Mouse (Mus musculus) hindbrain, embryonic 15.5 days (tissue): ENCODE measurements around the gene Kcnj13. TPM values are rescaled to one million over a fixed set of nuclear protein-coding genes. Genes with fewer than 3 reads are reported as not detected.

Experiments used
- ATAC-seq: fragments of 200-750 bp; cut with Nextera tagmentation; 2 replicates; pipeline ENCODE4 v1.8.0; 2017; ENCODE audit warnings: low read depth, moderate number of reproducible peaks, moderate TSS enrichment; ENCODE audit not compliant: low FRiP score
- H3K27ac ChIP-seq: fragments of 300-500 bp; sonication (generic); replicated peaks from 2 replicates; pipeline ENCODE4 v1.5.1; 2015; ENCODE audit warnings: mild to moderate bottlenecking, inconsistent platforms
- H3K27me3 ChIP-seq: fragments of 300-500 bp; sonication (generic); 2 replicates; pipeline ENCODE4 v1.6.1; 2015; ENCODE audit warnings: control low read depth, inconsistent platforms
- H3K36me3 ChIP-seq: fragments of 300-500 bp; sonication (generic); 2 replicates; pipeline ENCODE4 v1.6.1; 2015; ENCODE audit warnings: control low read depth, inconsistent platforms
- H3K4me1 ChIP-seq: fragments of 300-500 bp; sonication (generic); replicated peaks from 2 replicates; pipeline ENCODE4 v1.6.1; 2015; ENCODE audit warnings: control low read depth, inconsistent platforms
- H3K4me2 ChIP-seq: fragments of 300-500 bp; sonication (generic); 2 replicates; pipeline ENCODE4 v1.6.1; 2015; ENCODE audit warnings: moderate library complexity, mild to moderate bottlenecking, inconsistent platforms
- H3K4me3 ChIP-seq: fragments of 300-500 bp; sonication (generic); 2 replicates; pipeline ENCODE4 v1.5.1; 2015; ENCODE audit warnings: mild to moderate bottlenecking, inconsistent platforms
- H3K9ac ChIP-seq: fragments of 300-500 bp; sonication (generic); 2 replicates; pipeline ENCODE4 v1.6.1; 2015; ENCODE audit warnings: inconsistent platforms
- H3K9me3 ChIP-seq: fragments of 300-500 bp; sonication (generic); 2 replicates; pipeline ENCODE4 v1.6.1; 2016; ENCODE audit warnings: control low read depth, inconsistent platforms
- WGBS: fragments of 180-500 bp; shearing (Covaris S2); methylation state at CpG from one replicate; pipeline ENCODE4 v1.1.7; 2015; 5-methylcytosine and 5-hydroxymethylcytosine counted together
- polyA plus RNA-seq: library from polyadenylated mRNA; unstranded; fragments of >200 nt; fragmentation: Nextera tagmentation; extraction: Ambion mirVana; gene quantifications from 2 replicates; pipeline ENCODE4 v1.2.1, GENCODE M21; 2015

Gene Kcnj13
- polyA plus RNA-seq, result 16.0 and 17.9 TPM in 2 replicates

DNA sequence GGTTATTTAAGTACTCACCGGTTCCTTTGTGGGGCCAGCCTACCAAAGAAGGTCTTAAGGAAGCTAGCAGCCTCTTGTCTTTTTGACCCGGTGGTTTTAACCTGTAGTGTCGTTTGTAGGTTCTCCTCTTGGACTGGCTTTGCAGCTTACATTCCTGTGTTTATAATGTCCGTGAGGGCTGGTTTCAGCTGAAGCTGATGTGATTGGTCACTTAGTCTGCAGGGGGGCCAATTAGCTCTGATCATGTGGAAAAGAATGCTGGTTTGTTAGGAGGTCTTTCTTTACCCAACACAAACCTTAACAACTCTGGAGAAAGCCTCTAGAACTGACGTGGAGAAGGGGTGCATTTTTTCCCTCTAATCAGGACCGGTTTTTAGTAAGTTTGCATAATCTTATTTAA is at the start of gene Kcnj13:
Gene Kcnj13, minus strand, starts transcription at position 136 of the 400 bp plus-strand sequence.
- no peaks in the 10 kb centered on the region for H3K9me3 ChIP-seq
- no peak within 1 kb of the TSS for H3K4me3 ChIP-seq
- WGBS, result 49% methylated on average over 6 of the region's 6 CpGs
- H3K4me1 ChIP-seq, result no peaks in the 10 kb centered on the region
- H3K9ac ChIP-seq, result no peak within 1 kb of the TSS
- no peaks in the 10 kb centered on the region for H3K27me3 ChIP-seq
- no peak within 1 kb of the TSS for H3K4me2 ChIP-seq
- ATAC-seq, result no peak
- peaks cover 15% of the 10 kb centered on the region for H3K36me3 ChIP-seq
- no peak within 1 kb of the TSS for H3K27ac ChIP-seq

DNA sequence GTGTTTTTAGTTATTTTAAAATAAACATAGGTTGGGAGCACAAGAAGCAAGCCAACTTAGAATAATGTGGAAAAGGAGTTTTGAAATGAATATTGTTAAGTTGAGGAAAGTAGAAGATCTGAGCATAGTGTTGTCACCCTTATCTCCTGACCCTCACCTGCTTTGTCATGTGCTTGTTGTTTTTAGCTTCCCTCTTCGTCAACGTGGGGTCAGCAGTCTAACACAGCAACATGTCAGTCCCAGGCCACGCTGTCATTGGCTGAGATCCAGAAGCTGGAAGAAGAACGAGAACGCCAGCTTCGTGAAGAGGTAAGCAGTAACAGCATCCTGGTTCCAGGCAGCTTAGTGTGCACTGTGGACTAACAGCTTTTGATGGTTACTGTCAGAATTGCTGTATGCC is 42.1 kb upstream of the Kcnj13 start:
- Histone ChIP-seq H3K27me3 (no peaks in the 10 kb centered on the region), H3K9ac (no peak overlapping the region), H3K27ac (no peak overlapping the region), H3K4me2 (no peak overlapping the region), H3K9me3 (no peaks in the 10 kb centered on the region), H3K4me3 (no peak overlapping the region), H3K36me3 (peaks cover 64% of the 10 kb centered on the region), H3K4me1 (no peaks in the 10 kb centered on the region)
- 87% methylated on average over 6 of the region's 6 CpGs for WGBS
- ATAC-seq, result no peak

DNA sequence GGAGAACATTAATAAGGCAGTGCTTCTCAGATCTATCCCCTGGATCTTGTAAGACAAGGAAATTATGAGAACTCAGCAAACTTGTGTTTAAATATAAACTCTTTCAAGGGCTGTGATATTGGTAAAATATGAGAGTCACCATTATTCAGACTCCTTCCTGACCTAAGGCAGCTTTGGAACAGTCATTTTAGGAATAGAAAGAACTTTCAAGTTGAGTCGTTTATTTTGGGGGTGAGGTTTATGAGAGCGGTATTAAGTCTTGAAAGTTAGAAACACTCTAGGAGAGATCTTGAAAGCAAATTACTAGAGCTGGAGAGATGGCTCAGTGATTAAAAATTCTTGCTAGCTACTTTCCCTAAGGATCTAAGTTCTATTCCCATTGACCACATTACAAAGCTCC is 40.6 kb upstream of the Kcnj13 start:
- WGBS, result 93% methylated on average over 2 of the region's 2 CpGs
- no peak for ATAC-seq
- Histone ChIP-seq H3K4me2 (no peak overlapping the region), H3K4me1 (no peaks in the 10 kb centered on the region), H3K27ac (no peak overlapping the region), H3K4me3 (no peak overlapping the region), H3K36me3 (peaks cover 61% of the 10 kb centered on the region), H3K9ac (no peak overlapping the region), H3K27me3 (no peaks in the 10 kb centered on the region), H3K9me3 (no peaks in the 10 kb centered on the region)

DNA sequence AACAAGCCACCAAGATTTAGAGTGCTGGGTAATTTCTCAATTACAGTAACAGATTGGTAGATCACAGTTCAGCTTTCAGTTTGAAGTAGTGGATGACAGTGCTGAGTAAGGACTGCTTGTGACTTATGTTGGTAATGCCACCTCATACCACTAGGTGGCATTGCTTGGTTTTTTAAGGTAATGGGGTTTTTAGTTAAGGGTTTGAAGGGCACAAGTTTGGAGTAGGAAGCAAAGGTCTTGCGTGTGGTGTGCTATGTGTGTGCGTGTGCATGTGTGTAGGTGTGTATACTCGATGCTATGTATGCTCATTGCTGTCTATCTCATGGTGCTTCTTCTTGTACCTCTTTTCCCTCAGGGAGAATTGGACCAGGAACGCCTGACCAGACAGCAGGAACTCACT is 24.2 kb upstream of the Kcnj13 start:
- no peaks in the 10 kb centered on the region for H3K4me1 ChIP-seq
- peaks cover 49% of the 10 kb centered on the region for H3K36me3 ChIP-seq

DNA sequence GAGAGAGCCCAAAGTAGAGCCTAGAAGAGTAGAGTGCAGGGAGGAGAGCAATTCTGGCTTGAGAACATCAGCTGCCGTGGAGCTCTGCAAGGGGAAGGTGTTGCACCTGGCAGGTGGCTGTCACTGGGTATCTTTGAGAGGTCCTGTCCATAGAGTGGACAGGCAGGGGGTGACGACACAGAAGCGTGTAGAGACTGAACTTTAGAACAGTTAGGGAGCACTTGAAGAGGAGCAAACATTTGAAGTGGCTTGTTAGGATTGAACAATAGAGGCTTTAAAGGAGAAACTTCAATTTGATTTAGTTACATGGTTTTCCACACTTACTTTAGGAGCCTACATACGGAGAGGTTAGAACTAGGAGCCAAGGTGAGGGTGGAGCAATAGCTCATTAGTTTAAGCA is 14.9 kb upstream of the Kcnj13 start:
- Histone ChIP-seq H3K9me3 (no peaks in the 10 kb centered on the region), H3K36me3 (peaks cover 67% of the 10 kb centered on the region), H3K4me2 (no peak overlapping the region), H3K4me3 (no peak overlapping the region), H3K9ac (no peak overlapping the region), H3K27ac (no peak overlapping the region), H3K27me3 (no peaks in the 10 kb centered on the region), H3K4me1 (no peaks in the 10 kb centered on the region)
- WGBS, result 95% methylated on average over 4 of the region's 4 CpGs
- ATAC-seq, result no peak

More for the DNA sequence above, 24.2 kb upstream of the Kcnj13 start:
- H3K9ac ChIP-seq, result no peak overlapping the region
- ATAC-seq, result no peak
- H3K4me3 ChIP-seq, result no peak overlapping the region
- H3K27me3 ChIP-seq, result no peaks in the 10 kb centered on the region
- no peak overlapping the region for H3K4me2 ChIP-seq
- H3K27ac ChIP-seq, result no peak overlapping the region
- WGBS, result 94% methylated on average over 4 of the region's 4 CpGs
- no peaks in the 10 kb centered on the region for H3K9me3 ChIP-seq

DNA sequence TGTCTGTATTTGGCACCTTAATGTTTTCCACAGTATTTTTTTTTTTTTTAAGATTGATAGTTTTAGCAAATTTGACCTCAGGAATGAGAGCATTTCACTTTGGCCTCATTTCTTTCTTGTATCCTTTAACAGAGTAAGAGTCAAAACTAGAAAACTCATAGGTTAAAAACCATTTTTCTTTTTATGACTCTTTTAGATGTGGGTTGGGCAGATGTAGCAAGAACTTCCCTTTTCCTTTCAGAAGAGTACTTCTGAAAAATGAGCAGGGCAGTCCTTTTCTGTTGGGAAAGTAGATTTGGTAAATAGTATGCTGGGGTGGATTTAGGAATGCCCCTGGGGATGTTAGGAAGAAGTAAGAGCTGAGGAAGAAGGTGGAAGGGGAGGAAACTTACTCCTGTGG is 11.5 kb upstream of the Kcnj13 start:
- no peak for ATAC-seq
- Histone ChIP-seq H3K9ac (no peak overlapping the region), H3K4me2 (no peak overlapping the region), H3K9me3 (no peaks in the 10 kb centered on the region), H3K4me3 (no peak overlapping the region), H3K27me3 (no peaks in the 10 kb centered on the region), H3K27ac (no peak overlapping the region), H3K36me3 (peaks cover 52% of the 10 kb centered on the region), H3K4me1 (no peaks in the 10 kb centered on the region)

DNA sequence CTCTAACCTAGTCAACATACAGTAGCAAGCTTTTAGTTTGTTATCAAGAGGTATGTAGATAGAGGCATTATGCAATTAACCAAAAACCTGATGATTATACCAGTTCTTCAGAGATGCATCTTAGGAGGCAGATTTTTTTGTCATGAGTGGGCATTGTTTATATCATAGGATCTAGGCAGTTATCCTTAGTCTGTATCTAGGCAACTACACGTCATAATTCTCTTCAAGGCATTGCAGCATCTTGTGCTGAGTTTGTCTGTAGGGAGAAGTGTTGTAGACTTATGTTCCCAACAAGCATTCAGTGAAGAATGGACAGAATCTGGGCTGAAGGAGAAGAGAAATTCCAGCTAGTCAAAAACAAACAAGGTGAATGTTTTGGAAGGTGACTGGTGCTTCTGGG is 10.2 kb upstream of the Kcnj13 start:
- no peak overlapping the region for H3K9ac ChIP-seq
- H3K27ac ChIP-seq, result no peak overlapping the region
- no peak overlapping the region for H3K4me3 ChIP-seq
- H3K4me1 ChIP-seq, result no peaks in the 10 kb centered on the region
- no peaks in the 10 kb centered on the region for H3K27me3 ChIP-seq
- H3K36me3 ChIP-seq, result peaks cover 47% of the 10 kb centered on the region
- no peak for ATAC-seq
- no peak overlapping the region for H3K4me2 ChIP-seq
- no peaks in the 10 kb centered on the region for H3K9me3 ChIP-seq
- 89% methylated on average over 1 of the region's 1 CpGs for WGBS

DNA sequence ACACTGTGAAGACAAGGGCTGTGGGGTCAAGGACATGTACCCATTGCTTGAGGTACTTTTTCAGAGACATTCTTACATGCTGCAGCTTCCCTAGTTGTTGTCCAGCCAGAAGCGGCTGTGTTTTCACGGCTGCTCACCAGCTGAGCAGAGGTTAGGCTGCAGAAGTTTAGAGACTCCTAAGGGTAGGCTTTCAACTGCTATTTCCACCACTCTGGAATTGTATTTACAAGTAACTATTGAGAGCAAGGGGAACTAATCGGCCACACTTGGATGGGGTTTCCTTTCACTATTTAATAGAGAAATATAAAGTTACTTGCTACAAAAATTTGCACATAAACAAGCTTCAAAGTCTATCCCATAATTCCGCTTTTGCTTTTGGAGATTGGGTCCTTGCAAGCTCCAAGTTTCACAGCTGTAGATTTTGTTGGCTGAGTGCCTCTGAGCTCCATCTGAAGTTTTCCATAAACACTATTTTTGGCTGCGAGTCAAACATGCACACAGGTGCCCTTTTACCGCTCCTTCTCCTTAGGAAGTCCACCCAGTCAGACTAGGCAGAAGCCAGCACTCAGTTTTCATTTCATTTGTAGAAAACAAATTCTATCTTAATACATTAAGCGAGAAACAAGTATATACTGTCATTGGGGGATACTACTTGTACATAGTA is 2.5 kb upstream of the Kcnj13 start:
- Histone ChIP-seq H3K4me1 (no peaks in the 10 kb centered on the region), H3K27ac (peak overlapping the region; percentile 45; the same call in 1 of the 2 replicates), H3K36me3 (peaks cover 5% of the 10 kb centered on the region), H3K4me2 (no peak overlapping the region), H3K4me3 (no peak overlapping the region), H3K9ac (no peak overlapping the region), H3K27me3 (no peaks in the 10 kb centered on the region), H3K9me3 (no peaks in the 10 kb centered on the region)
- WGBS, result 78% methylated on average over 7 of the region's 7 CpGs
- ATAC-seq, result no peak

DNA sequence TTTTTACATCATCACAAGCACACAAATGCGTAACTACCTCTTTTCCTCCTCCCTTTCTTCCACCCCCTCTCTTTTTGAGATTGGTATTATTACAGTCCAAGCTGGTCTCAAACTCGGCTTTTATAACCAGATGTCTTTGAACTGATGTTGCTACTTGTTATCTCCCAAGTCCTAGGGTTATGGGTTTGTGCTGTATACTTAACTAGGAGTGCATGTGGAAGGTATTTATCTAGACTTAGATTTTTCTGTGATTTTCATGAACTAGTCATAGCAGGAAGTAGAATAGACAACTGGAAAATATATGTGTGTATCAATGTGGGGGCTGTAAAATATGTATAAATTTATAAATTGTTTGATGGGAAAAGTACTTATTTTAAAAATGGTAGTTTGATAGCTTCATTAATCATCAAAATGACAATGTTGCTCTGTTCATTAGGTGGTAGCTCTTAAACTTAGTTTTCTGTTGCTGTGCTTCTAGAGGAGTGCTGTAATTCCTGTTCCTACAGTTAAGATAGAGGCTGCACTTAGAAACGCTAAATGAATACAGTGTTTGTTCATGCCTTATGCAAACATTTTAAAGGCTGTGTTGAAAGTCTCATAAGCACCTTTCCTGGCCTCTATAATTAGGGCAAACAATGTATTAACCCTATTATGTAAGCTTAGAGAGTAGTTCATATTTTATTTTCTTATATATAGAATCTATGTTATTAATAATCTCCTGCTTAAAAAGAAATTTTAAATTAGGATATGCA is 909 bp downstream of the Kcnj13 start:
- WGBS, result 93% methylated on average over 3 of the region's 3 CpGs
- Histone ChIP-seq H3K9me3 (no peaks in the 10 kb centered on the region), H3K4me1 (no peaks in the 10 kb centered on the region), H3K36me3 (peaks cover 19% of the 10 kb centered on the region), H3K27me3 (no peaks in the 10 kb centered on the region), H3K27ac (no peak overlapping the region), H3K4me3 (no peak overlapping the region), H3K4me2 (no peak overlapping the region), H3K9ac (no peak overlapping the region)
- no peak for ATAC-seq

DNA sequence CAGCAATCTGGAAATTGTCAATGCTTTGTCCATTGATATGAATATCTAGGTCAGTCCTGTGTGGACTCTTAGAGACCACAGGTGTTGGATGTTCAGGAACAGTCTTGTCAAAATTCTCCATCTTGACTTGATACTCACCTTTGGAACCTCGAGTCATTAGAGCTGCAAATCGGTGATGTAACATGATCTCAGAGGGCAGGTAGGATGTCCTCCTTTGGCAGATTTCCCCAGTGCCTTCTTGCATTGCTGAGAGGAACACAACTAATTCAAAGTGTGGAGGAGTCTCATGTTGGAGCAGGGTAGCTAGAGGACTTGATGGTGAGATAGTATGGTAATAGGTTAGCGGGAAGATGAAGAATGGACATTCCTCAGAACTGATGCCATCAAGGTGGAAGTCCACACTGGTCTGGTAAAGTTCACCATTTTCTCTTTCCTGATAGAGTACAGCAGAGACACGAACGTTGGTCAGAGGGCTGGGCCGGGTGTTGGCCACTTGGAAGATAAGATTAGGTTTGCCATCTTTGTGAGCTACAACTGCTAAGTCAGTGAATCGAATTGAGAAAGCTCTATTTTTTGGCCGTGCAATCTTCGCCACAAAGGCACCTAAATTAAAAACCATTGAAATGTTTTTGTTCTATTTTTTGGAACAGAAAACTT is 8.0 kb downstream of the Kcnj13 start:
- no peak for ATAC-seq

DNA sequence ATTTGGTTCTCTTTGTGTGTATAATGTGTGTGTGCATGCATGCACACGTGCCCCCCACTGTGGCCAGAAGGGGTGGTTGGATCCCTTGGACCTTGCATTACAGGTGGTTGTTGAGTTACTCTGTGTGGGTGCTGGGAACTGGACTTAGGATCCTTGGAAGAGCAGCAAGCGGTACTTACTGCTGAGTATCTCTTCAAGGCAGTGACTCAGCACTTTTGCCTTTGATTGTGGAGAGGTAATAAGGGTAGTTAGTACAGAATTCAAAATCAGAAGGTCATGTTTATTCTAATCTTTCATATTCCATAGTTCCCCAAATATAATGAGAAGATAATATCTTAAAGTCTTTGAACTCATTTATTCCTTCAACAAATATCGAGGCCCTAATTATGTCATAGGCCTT is 13.4 kb downstream of the Kcnj13 start:
- no peaks in the 10 kb centered on the region for H3K27me3 ChIP-seq
- 97% methylated on average over 3 of the region's 3 CpGs for WGBS
- H3K27ac ChIP-seq, result no peak overlapping the region
- no peak overlapping the region for H3K9ac ChIP-seq
- no peak overlapping the region for H3K4me3 ChIP-seq
- no peak overlapping the region for H3K4me2 ChIP-seq
- H3K36me3 ChIP-seq, result peaks cover 26% of the 10 kb centered on the region
- H3K4me1 ChIP-seq, result no peaks in the 10 kb centered on the region
- ATAC-seq, result no peak
- H3K9me3 ChIP-seq, result no peaks in the 10 kb centered on the region

More for the DNA sequence above, 8.0 kb downstream of the Kcnj13 start:
- Histone ChIP-seq H3K9me3 (no peaks in the 10 kb centered on the region), H3K27me3 (no peaks in the 10 kb centered on the region), H3K4me1 (no peaks in the 10 kb centered on the region), H3K36me3 (peaks cover 21% of the 10 kb centered on the region), H3K27ac (no peak overlapping the region), H3K4me3 (no peak overlapping the region), H3K4me2 (no peak overlapping the region), H3K9ac (no peak overlapping the region)
- 95% methylated on average over 9 of the region's 9 CpGs for WGBS

DNA sequence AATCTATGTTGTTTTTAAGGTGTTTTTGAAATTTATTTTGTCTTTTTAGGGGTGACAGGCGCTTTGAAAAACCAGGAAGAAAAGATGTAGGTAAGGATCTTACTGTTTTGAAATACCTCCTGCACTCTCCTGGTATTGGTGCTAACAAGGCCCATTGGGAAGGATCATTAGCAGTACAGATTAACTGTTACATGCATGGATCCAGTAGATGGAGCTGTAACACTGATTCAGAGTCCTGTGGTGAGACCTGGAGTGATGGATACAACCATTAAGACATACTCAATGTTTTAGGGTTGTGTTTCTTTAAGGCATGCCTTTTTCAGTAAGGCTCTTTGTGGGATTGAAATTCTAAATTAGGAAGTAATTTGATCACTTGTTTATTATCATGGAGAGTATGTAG is 14.6 kb downstream of the Kcnj13 start:
- no peak overlapping the region for H3K4me2 ChIP-seq
- H3K27ac ChIP-seq, result no peak overlapping the region
- 93% methylated on average over 1 of the region's 1 CpGs for WGBS
- no peaks in the 10 kb centered on the region for H3K27me3 ChIP-seq
- no peaks in the 10 kb centered on the region for H3K4me1 ChIP-seq
- ATAC-seq, result no peak
- no peak overlapping the region for H3K4me3 ChIP-seq
- H3K9ac ChIP-seq, result no peak overlapping the region
- peaks cover 30% of the 10 kb centered on the region for H3K36me3 ChIP-seq
- no peaks in the 10 kb centered on the region for H3K9me3 ChIP-seq
